Mouse (Mus musculus) effector memory CD4-positive, alpha-beta T cell, adult 5 months (primary cell): Measurements from ENCODE around the gene Slc24a1. TPM values are rescaled to one million over a fixed set of nuclear protein-coding genes. Genes with fewer than 3 reads are reported as not detected.

Experiments used
- polyA plus RNA-seq: library from polyadenylated mRNA; unstranded; fragments of 100-300 nt; shearing (Covaris generic); gene quantifications from one replicate; pipeline ENCODE4 v1.2.1, GENCODE M21; 2017

The Slc24a1 gene
- polyA plus RNA-seq: 0.30 TPM

GRCm38 (mm10) chr9:64951161-64951657 is at the start of gene Slc24a1:
Gene Slc24a1, minus strand, starts transcription at chr9:64951607.

GRCm38 (mm10) chr9:64960117-64960977 is 8.9 kb upstream of the Slc24a1 start, which contains the start of gene Ints14:
Gene Ints14, plus strand, starts transcription at chr9:64960905.

Other genes starting within 250 kb of the Slc24a1 start
- 264 TPM for gene Rab11a, start 213.8 kb downstream of the Slc24a1 start, polyA plus RNA-seq
- 292 TPM for gene Dennd4a, start 140.3 kb downstream of the Slc24a1 start, polyA plus RNA-seq
- 29.8 TPM for gene Ints14, start 9.3 kb upstream of the Slc24a1 start, polyA plus RNA-seq
- 150 TPM for gene Hacd3, start 70.1 kb upstream of the Slc24a1 start, polyA plus RNA-seq
- 57.1 TPM for gene Dpp8, start 80.8 kb upstream of the Slc24a1 start, polyA plus RNA-seq
- 0.07 TPM for gene Igdcc4, start 149.9 kb upstream of the Slc24a1 start, polyA plus RNA-seq
- gene Igdcc3, start 189.6 kb upstream of the Slc24a1 start, polyA plus RNA-seq: not detected
- 10.1 TPM for gene Parp16, start 243.7 kb upstream of the Slc24a1 start, polyA plus RNA-seq